Mouse (Mus musculus) telencephalon, adult 2 months (tissue): ENCODE results near the gene Ifi205.
"Not testable (repeated sequence)": the region's sequence is repeated elsewhere in the genome, so short reads cannot be mapped to it uniquely, and the experiment has no call there.

Source experiments
- DNase-seq: peaks from one replicate; pipeline ENCODE4 v3.0.0-alpha.2; 2011; ENCODE audit warnings: low read depth, low spot score

The Ifi205 gene

DNA sequence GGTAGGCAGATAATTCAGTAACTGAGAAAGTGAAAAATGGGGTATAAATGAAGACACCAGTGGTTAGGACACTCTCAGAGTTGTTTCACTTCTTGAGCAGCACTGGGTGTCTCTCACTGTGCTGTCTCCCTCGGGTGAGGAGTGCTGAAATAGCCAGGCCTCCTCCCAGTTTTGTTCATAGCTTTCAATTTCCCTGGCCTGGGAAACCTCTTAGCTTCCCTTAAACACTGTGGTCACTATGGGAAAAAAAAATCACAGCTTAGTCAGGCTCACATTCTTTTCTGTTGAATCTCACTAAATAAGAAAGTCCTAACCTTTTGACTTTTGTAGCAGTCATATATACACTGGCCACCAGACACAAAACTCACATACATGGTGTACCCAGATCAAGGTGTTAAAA lies at the start of gene Ifi205:
Gene Ifi205, minus strand, starts transcription at position 113 of the 400 bp plus-strand sequence.
- no peak for DNase-seq

DNA sequence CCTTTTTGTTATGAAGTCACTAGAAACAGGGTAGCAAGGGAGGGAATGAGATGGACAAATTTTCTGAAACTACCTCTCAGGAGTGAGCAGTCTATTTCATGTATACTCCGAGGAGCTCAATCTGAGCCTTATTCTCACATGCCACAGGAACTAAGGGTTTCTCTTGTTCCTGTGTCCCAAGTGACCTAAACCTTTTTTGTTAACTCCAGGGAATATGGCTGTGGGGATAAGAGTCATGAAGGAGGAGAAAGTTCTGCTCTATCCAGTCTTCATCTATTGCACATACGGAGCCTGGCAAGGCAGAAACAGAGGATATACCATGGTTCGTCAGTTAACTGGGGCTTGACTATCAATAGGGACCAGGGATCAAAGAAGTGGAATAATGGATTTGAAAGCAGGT lies 34.7 kb upstream of the Ifi205 start, which contains the start of gene Olfr430:
Gene Olfr430, plus strand, starts transcription at position 301 of the 400 bp plus-strand sequence.
- no peak for DNase-seq

DNA sequence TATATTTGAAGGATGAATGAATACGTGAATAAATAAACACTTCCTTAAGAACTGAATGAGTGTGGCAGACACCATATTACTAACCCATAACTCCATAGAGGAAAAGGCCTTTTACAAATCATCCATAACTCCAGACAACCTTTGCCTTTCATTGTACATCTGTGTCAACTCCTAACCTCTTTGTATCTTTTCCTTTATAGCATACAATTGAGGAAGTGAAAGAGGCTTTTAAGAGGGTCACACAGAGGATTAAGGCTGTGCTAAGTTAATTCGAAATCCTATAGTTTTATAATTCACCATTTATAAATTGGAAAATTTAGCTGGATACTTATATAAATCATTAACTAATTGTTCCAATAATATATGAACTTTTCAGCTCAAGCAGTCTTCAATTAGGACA lies 23.6 kb upstream of the Ifi205 start:
- DNase-seq: no peak

- DNase-seq: peak; percentile 3
These were observed 21.4 kb upstream of the Ifi205 start for GRCm38 (mm10) chr1:174052981-174053380.

- DNase-seq: no peak
These were observed 20.4 kb upstream of the Ifi205 start for GRCm38 (mm10) chr1:174051931-174052536.

DNA sequence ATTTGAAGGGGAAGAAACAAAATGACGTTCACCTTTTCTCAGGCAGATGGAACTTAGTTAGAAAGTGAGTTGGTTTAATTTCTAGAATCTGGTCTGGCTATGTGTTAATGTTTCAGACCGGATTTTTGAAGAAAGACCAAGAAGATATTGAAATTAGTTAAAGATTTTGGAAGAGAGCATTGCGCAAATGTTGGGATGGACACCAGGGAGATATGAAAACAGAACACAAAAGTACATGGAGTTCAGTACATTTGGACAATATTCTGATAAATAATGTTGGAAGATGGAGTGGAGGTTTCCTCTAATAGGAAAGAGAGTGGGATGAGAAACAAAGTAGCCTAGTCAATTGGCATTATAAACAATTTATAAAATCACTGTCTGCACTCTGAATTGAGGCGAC lies 19.9 kb upstream of the Ifi205 start:
- no peak for DNase-seq

GRCm38 (mm10) chr1:174050532-174050931 lies 18.9 kb upstream of the Ifi205 start:
- no peak for DNase-seq

- not testable (repeated sequence) for DNase-seq
These were observed 17.7 kb upstream of the Ifi205 start for GRCm38 (mm10) chr1:174049357-174049756.

GRCm38 (mm10) chr1:174048893-174049292 lies 17.3 kb upstream of the Ifi205 start, which contains the start of gene Olfr432:
Olfr432 (plus strand) TSS chr1:174049205.
- no peak for DNase-seq

- DNase-seq: not testable (repeated sequence)
These were observed 16.6 kb upstream of the Ifi205 start for GRCm38 (mm10) chr1:174048227-174048626.

DNA sequence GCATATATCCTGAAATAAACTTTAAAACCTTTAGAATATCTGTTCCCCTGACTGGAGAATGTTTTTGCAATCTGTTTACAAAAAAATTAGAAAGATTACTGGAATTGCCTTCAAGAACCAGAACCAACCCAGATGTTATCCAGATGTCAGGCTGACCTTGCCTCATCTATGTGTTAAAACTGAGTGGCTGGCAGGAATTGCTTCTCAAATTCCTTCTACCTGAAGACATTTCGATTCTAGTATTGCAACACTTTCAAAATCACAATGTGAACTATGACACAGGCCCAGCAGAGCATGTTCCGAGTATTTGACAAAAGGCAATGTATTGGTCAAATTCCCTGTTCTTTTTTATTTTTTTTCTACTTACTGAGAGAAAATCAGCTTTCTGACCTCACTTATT lies 12.8 kb upstream of the Ifi205 start:
- no peak for DNase-seq

DNA sequence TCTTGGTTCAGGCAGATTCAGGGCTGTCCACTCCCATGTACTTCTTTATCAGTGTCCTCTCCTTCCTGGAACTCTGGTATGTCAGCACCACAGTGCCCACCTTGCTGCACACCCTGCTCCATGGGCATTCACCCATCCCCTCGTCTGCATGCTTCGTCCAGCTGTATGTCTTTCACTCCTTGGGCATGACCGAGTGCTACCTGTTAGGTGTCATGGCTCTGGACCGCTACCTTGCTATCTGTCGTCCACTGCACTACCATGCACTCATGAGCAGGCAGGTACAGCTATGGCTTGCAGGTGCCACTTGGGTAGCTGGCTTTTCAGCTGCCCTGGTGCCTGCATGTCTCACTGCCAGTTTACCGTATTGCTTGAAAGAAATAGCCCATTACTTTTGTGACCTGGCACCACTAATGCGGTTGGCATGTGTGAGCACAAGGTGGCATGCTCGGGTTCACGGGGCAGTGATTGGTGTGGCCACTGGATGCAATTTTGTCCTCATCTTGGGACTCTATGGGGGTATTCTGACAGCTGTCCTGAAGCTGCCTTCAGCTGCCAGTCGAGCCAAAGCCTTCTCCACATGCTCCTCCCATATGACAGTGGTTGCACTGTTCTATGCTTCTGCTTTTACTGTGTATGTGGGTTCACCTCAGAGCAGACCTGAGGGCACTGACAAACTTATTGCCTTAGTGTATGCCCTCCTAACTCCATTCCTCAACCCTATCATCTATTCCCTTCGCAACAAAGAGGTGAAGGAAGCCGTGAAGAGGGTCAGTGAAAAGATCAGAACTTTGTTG lies 10.7 kb upstream of the Ifi205 start:
- not testable (repeated sequence) for DNase-seq

- peak; percentile 17 for DNase-seq
These were observed 9.0 kb upstream of the Ifi205 start, which contains the start of gene Olfr433 for GRCm38 (mm10) chr1:174040523-174041177. Olfr433 (plus strand) TSS chr1:174040705.

GRCm38 (mm10) chr1:174038480-174038879 lies 6.9 kb upstream of the Ifi205 start:
- no peak for DNase-seq

GRCm38 (mm10) chr1:174035841-174036240 lies 4.2 kb upstream of the Ifi205 start:
- no peak for DNase-seq

DNA sequence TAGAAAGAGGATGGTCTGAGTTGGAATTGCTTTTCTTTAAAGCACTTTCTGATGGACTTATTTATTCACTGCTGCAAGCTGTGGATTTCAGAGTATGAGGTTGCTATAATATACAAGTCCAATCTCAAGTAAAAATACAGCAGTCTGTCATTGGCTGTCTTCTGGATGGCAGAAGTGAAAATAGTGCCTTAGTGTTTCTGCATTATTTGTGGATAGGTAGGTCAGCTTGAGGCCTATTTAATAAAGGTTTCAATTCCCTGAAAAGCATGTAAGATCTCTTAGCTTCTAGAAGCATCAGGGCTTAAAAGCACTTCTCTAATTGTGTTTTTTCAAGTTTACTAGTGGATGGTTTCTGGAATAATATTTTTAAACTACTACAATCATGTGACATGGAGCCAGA lies 24.6 kb downstream of the Ifi205 start:
- not testable (repeated sequence) for DNase-seq

DNA sequence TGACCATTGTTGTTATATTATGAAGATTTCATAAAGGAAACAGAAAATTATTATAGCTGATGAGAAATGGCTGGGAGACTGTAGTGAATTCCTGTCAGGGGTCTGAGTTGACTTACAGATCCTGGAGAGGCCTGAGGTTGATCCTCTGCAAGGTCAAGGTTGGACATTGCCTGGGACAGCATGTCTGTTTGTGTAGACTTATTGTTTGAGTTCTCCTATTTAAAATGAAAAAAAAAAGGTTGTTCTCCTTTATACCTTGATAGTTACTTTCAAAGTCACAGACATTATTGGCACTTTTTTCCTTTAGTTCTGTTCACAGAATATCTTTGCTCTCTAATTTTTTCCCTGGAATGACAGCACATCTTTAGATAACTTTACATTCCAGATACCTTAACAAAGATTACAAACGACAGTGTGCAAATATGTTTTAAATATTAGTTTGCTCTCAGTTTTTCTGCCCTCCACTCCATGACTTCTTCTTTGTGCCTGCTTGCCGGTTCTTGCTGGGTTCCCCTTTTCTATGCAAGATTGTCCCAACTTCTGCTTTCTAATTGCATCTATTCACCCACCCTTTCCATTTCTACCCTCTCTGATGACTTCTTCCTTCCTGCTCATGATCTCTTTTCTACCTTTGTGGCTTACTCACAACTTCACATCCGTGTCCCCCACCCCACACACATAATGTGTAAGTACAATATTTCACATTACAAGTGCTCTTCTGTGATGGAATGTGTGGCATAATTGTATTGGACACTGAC lies 27.1 kb downstream of the Ifi205 start:
- not testable (repeated sequence) for DNase-seq

GRCm38 (mm10) chr1:173995003-173995402 lies 36.6 kb downstream of the Ifi205 start:
- DNase-seq: no peak

DNA sequence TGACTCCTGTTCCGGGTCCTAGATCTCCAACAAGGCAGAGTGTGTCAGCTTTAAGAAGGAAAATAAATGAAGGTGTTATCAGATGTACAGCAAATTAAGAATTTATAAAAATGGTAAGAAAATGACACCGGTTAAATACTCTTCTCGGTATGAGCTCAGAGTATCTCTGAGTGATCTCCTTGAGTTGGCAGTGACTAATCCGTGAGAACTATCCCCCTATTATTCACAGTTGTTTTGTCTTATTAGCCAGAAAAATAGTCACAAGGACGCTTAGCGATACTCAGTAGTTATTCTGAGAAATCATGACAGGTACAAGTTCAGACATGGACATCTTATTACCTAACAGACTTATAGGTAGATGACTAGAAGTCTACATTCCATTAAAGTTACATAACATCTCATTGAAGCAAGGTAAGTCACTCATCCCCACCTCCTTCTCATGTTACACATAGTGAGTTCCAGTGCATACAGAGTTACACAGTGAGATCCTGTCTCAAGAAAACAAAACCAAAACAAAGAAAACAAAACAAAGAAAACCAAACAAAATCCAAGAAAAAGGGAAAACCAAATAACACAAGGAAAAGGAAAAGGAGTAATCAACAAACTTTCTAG lies 48.8 kb downstream of the Ifi205 start, which contains the start of gene Ifi202b:
Gene Ifi202b, minus strand, starts transcription at position 51 of the 612 bp plus-strand sequence.
- not testable (repeated sequence) for DNase-seq

GRCm38 (mm10) chr1:173981038-173981437 lies 50.6 kb downstream of the Ifi205 start:
- DNase-seq: not testable (repeated sequence)

DNA sequence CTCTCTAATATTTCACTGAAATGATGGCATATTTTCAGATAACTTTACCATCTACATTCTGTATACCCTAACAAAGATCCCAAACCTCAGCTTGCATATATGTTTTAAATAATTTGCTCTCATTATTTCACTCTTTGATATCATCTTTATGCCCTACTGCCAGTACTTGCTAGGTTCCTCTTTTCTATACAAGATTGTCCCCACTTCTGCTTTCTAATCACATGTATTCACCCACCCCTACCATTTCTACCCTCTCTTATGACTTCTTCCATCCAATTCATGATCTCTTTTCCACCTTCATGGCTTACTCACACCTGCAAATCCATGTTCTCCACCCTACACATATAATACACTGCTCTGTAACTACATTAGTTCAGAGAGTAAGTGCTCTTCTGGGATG lies 54.0 kb downstream of the Ifi205 start:
- no peak for DNase-seq
